Mouse (Mus musculus): ENCODE data around the gene Plekhg4.

DNA sequence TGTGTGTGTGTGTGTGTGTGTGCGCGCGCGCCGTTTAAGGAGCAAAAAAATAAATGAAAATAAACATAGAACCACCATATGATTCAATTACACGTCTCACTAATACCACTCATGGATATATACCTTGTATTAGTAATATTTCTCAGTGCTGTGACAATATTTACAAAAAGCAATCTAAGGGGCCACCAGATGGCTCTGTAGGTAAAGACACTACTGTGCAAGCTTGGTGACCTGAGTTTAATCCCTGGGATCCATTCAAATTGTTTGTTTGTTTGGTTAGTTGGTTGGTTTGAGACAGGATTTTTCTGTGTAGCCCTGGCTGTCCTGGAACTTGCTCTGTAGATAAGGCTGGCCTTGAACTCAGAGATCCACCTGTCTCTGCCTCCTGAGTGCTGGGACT lies 36.9 kb downstream of the Plekhg4 start:
- TF ChIP-seq CTCF (IDR thresholded peaks at IDR 0.05; ENCODE audit: control insufficient read depth, insufficient read depth, insufficient read length), result no peak
- TF ChIP-seq MAX (IDR thresholded peaks at IDR 0.05), result no peak
- no peak for TF ChIP-seq CEBPB (IDR thresholded peaks at IDR 0.05; ENCODE audit: low read depth)
- no peak for TF ChIP-seq USF1 (IDR thresholded peaks at IDR 0.05; ENCODE audit: low read depth)
- TF ChIP-seq FOSL1 (IDR thresholded peaks at IDR 0.05; ENCODE audit: insufficient read depth, low read length, poor library complexity, severe bottlenecking), result no peak
